Mouse (Mus musculus): ENCODE data around the gene Dcdc2b.

The Dcdc2b gene

DNA sequence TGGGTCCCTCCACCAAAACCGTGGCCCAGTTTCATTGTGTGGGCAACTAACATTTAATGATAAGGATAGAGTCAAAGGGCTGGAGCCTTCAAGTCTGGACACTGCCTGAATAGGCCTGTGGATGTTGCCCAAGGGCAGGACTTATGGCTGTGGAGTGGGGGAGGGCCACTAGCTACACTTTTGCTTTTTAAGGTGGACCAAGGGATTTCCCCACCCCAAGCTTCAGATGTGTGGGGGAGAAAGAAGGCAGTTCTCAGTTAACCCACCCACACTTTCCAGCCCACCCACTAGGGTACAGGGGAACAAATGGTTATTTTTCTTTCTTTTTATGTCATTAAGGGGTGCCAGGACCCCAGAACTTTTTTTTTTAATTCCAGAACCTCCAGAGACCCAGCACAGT is 29.7 kb downstream of the Dcdc2b start:
- in situ Hi-C loops (cut with MboI; ENCODE audit: unreplicated experiment in 2 of 2) = no loop called here

DNA sequence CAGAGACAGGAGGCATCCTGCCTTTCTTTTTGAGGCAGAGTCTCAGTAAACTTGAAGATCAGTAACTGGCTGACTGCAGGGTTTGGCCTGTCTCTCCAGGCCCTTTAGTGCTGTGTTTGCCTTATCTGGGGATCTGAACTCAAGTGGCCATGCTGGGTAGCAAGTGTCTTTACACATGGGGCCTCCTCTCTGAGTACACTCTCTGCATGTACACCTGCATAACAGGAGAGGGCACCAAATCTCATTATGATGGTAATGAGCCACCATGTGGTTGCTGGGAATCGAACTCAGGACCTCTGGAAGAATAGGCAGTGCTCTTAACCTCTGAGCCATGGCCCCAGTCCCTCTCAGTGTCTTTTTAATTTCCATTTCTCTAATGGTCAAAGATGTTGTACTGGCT is 31.8 kb downstream of the Dcdc2b start:
- in situ Hi-C loops (cut with MboI; ENCODE audit: unreplicated experiment in 2 of 2) = no loop called here

DNA sequence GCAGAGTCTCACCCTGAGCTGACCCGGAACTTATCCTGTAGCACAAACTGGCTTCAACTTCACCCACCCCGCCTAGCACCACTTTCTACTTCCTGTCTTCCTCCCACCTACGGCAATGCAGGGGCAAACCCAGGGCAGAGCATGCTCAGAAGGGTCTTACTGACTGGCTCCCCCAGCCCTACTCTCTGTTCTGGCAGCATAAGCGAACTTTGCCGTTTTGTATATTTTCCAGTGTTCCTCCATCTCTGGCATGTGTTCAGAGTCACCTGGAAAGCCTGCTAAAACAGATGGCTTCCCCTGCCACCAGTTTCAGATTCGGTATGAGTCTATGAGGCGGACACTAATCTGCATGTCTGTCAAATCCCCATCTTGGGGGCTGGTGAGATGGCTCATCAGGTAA is 33.7 kb downstream of the Dcdc2b start:
- in situ Hi-C loops (cut with MboI; ENCODE audit: unreplicated experiment in 2 of 2) = no loop called here

DNA sequence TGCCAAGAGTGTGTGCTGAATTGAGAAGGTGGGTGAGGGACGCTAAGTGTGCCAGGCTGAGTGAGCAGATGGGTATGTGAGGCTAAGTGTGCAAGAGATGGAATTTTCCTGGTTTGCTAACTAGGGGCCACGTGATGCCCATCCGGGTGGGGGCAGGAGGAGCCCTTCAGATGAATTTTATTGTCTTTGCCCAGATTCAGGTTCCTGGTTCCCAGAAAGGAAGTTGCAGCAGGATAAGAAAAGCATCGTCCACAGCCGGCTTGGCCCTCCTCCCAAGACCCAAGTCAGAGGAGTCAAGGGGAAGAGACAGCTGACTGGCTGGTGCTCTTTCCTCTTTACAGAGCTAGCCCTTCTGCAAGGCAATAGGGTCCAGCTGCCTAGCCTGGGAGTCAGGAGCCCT is 35.6 kb downstream of the Dcdc2b start, which contains the start of gene Fam167b:
Fam167b (minus strand) TSS at position 84 of the 400 bp plus-strand sequence.
- in situ Hi-C loops (cut with MboI; ENCODE audit: unreplicated experiment in 2 of 2) = no loop called here

DNA sequence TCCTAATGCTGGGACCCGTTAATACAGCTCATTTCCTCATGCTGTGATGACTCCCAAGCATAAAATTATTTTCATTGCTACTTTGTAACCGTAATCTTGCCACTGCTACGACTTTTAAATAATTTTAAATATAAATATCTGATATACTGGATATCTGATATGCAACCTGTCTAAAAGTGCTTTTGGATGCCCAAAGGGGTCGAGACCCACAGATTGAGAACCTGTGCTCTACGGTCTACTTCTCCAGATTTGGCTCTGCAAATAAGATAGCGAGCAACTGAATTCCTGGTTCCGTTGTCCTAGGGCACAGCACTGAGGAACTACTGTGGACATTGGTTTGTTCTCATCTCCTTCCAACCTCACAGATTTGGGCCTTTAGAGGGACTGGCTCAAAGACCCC is 36.4 kb downstream of the Dcdc2b start:
- in situ Hi-C loops (cut with MboI; ENCODE audit: unreplicated experiment in 2 of 2) = no loop called here

DNA sequence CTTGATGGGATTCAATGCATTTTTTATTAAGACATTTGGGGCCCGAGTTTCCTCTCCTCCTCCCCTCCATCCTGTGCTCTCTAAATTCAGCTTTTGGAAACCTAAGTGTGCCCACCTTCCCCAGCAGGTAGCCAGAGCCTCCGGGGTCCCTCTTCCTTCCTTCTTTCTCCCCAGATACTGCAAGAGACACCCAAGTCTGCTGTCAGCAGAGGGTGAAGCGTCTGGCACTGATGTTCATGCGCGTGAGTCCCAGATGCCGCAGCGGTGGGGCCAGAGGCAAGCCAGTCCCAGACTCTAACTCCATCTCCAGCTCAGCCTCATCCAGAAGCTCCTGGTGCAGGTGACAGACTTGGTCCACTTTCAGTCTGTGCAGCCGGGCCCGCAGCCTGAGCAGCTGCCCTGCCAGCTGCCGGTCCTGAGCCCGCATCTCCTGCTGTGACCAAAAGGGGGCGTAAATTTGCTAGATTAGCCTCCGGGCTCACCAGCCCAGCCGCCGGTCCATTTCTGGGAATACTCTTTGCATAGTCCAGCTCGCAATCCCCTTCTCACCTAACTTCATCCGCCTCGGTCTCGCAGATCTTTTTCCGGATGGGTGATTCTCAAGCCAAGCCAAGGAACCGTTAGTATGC is 37.1 kb downstream of the Dcdc2b start:
- in situ Hi-C loops (cut with MboI; ENCODE audit: unreplicated experiment in 2 of 2) = no loop called here

DNA sequence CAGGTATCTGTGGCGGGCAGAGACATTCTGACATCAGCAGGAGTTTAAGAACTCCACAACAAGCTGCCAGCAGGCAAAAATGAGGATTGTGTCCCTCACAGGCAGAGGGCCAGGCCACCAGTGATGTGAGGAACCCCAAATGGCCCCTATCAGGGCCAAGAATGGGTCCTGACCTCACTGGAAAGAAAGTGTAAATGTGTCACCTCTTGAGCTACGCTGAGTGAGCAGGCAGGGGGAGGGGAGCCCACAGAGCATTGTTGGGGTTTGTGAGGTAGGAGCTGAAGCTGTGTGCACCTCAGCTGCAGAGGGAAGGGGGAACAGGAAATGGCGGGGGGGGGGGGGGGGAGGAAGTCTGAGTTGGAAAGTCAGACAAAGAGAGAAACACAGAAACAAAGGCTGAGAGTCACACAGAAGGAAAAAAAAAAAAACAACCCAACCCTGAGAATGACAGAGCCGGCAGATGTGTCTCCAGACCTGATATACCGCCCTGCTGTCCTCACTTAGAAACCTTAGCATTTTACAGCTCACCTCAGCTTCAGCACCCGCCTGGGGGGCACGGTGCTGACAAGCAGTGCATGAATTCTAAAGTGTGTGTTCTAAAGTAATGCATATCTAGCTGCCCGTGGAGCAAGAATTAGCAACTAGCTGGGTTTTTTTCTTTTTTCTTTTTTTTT is 38.7 kb downstream of the Dcdc2b start:
- in situ Hi-C loops (cut with MboI; ENCODE audit: unreplicated experiment in 2 of 2) = no loop called here

DNA sequence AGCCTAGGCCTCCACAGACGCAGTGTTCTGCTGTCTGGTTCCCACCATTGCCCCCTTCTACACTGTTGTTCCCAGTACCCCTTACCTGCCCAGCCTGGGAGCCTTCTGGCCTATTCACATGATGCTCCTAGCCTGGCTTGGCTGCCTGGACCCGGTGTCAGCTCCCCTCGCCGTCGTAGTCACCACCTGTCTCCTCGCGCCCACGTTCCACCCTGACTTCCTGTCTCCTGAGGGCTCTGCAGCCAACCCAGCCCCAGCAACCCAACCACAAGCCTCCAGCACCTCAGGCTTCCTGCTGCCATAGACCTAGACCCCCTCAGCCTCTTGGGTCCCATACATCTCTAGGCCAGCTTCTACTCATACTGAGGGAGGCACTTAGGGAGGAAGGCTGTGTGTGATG is 40.6 kb downstream of the Dcdc2b start, which contains the start of gene Lck:
Lck (minus strand) TSS at position 212 of the 400 bp plus-strand sequence.
- in situ Hi-C loops (cut with MboI; ENCODE audit: unreplicated experiment in 2 of 2) = no loop called here

DNA sequence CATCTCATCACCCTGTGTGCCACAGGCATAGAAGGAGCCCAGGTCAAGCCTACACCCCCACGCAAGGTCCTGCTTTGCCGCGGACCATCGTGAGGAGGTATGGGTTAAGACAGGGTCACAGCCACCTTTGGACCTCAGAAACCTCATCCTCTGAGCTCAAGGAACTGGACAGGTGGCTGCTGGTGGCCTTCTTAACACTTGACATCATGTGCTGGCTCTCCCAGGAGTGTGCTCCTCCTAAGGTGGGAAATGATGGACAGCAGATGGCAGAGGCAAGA is 41.0 kb downstream of the Dcdc2b start:
- in situ Hi-C loops (cut with MboI; ENCODE audit: unreplicated experiment in 2 of 2) = no loop called here

DNA sequence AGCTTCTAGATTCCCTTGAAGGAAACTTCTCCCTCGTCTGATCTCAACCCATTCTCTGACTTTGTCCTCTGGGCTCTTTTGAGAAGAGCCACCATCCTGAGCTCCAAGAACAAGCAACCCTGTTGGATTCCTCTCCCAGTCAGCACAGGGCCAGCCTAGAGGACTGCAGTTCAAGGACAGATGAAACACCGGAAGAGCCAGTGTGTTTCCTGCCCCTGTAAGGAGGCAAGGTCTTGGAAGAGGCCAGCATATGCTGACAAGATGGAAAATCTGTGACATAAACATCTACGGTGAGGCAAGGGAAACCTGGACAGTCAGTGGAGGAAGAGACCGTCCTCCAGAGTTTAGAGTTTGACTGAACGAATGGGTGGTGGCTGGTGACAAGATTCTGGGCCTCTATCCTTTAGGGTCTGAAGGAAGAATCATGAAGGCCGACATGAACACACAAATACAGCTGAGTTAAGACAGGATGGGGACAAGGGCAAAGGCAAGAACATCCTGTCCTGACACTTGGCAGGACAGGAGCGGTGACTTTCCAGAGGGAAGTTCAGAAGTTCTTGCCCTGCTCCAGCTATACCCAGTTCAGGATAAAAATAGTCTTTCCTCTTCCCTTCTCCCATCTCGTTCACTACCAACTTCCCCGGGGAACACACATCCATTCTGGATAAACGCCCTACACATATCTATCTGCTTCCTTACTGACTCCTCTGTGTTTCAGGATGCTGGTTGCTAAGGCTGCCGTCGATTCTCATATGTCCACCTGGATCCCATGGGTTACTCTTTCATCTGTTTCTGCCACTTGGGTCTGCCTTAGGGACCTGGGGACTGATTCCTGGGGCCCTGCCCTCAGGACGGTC is 41.6 kb downstream of the Dcdc2b start:
- in situ Hi-C loops (cut with MboI; ENCODE audit: unreplicated experiment in 2 of 2) = no loop called here

DNA sequence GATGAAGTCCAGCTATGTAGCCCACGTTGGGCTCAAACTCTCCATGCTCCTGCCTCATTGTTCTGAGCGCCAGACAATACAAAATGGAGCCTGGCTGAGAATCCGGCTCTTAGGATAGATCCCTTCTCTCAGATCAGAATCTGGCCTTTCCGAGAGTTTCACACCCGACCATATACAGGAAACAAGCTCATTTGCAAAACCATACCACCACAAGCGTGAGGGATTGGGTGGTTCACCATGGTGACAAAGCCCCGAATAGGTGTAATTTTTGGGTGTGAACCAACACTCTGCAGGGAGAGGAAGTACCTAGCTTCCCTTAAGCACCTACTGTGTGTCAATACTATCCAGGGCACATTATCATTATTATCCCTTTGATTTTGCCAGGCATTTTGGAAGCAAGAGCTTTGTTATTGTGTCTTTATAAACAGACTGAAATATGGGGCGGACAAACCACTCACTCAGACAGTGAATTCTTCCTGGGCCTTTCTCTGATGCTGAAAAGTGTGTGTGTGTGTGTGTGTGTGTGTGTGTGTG is 42.4 kb downstream of the Dcdc2b start:
- in situ Hi-C loops (cut with MboI; ENCODE audit: unreplicated experiment in 2 of 2) = no loop called here

DNA sequence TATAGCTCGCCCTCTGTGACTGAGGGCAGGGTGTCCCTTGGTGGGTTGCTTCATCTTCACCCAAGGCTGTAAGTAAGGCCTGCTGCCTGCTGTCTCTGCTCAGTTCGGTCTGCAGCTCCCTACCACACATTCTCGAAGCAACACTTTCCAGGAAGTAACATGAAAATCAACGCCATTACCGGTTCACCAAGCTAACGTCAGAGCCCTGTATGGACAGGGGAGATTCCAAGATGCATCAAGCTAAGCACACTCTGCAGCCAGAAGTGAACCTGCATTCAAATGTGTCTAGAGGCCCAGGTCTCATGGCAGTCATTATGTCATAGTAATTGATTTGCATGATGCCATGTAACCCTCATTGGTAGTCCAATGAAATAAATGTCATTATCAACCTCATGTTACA is 44.0 kb downstream of the Dcdc2b start:
- in situ Hi-C loops (cut with MboI; ENCODE audit: unreplicated experiment in 2 of 2) = no loop called here

DNA sequence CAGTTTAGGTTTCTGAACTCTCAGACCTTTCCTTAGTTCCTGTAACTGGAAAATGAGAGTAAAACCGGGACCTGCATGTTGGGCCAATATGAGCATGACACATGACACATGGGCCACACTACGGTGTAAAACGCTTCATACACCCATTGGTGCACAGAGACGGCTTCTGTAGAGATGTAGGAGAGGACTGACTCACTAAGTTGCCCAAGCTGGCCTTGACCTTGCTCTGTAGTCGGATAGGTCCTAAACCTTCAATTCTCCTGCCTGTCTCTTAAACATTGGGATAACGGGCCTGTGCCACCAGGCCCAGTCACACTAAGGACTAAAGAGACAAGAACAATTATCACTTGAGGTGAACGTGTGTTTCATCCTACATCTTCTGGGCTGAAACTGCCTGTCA is 45.7 kb downstream of the Dcdc2b start:
- in situ Hi-C loops (cut with MboI; ENCODE audit: unreplicated experiment in 2 of 2) = no loop called here

DNA sequence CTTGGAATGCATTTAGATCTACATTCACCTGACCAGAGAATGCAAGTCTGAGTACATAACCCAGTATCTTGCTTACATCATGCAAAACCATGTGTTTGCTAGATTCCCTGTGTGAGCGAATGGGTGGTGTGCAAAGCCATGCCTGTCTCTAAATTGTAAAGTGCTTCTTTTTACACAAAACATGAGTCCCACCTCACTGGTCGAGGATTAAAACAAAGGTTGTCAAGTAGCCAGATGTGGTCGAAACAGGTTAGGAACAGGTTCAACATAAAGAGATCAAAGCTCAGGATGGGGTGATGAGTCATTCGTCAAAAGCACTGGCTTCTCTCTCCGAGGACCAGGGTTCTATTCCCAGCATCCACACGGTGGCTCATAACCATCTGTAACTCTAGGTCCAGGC is 48.9 kb downstream of the Dcdc2b start:
- in situ Hi-C loops (cut with MboI; ENCODE audit: unreplicated experiment in 2 of 2) = no loop called here

DNA sequence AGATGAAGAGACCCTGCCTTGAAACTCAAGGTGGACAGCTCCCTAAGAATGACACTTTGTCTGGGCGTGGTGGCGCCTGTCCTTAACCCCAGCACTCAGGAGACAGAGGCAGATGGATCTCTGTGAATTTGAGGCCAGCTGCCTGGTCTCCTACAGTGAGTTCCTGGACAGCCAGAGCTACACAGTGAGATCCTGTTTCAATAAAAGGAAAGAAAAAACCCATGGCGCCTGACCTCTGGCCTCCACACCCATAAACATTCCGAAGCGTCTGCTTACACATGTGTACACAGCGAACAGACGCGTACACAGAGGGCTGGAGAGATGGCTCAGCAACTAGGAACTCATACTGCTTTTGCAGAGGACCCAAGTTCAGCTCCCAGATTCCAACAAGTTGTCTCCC is 50.3 kb downstream of the Dcdc2b start:
- in situ Hi-C loops (cut with MboI; ENCODE audit: unreplicated experiment in 2 of 2) = no loop called here

DNA sequence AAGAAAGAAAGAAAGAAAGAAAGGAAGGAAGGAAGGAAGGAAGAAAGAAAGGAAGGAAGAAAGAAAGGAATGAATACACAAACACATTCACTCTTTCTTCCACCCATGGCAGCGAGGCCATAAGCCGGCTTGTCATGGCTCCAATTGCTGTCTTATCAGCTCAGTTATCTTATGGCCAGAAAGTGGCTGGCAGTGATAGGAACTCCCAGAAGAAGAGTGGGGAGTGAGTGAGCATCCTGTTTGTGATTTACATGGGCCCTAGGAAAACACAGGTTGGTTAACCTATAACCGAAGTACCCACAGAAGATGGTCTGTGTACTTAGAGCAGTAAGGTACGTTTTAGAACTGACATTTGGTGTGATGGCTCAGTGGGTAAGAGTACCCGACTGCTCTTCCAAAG is 52.9 kb downstream of the Dcdc2b start:
- in situ Hi-C loops (cut with MboI; ENCODE audit: unreplicated experiment in 2 of 2) = no loop called here
